Mouse (Mus musculus) skeletal muscle tissue, adult 2 months (tissue): ENCODE data around the gene Klri2.
A peak's percentile ranks its signal among the peaks of the same experiment; 100 is the strongest.
"Not testable (repeated sequence)": the region's sequence is repeated elsewhere in the genome, so short reads cannot be mapped to it uniquely, and the experiment has no call there.

Source experiments
- DNase-seq: peaks from one replicate; pipeline ENCODE4 v3.0.0-alpha.2; 2012; ENCODE audit warnings: low read depth, low spot score

Gene Klri2

GRCm38 (mm10) chr6:129740069-129740721 lies at the start of gene Klri2:
Gene Klri2 (minus strand): TSS chr6:129740484.
- no peak for DNase-seq

DNA sequence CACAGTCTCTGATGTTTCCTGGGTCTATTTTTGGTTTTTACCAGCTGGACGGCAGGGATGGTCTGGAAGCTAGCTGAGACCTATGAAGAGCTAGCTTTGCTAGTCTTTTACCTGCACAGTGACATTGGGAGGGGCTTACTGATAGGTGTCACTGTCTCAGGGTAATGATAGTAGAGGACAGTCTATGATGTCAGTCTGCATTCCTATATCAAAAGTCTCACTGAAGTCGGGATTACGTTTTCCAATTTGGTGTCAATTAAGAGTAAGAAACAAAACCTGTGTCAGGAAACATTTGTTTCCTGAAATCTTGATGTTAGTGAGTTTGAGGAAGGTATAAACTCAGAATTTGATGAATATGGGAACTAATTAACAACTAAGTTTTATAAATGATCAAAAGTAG lies 43.9 kb upstream of the Klri2 start, which contains the start of gene Gm156:
Gene Gm156, minus strand, starts transcription at position 101 of the 400 bp plus-strand sequence.
- not testable (repeated sequence) for DNase-seq

DNA sequence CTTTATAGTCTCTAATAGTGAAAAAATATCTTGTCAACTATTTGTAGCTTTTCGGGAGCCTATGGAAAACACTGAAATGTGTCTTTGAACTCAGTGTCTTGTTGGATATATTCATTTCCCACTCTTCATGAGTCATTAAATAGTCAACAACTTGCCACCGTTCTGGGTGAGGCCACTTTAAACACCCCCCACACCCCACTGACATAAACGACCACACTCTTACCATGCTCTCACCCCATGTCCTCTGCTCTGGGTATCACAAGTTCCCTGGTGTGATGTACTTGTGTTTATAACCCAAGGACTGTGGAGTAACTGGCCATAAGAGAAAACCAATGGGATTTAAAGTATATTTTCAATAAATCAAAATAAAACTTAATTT lies 7.4 kb upstream of the Klri2 start:
- DNase-seq = no peak

- peak; percentile 21 for DNase-seq
Observed at GRCm38 (mm10) chr6:129747016-129747653, 6.9 kb upstream of the Klri2 start.

DNA sequence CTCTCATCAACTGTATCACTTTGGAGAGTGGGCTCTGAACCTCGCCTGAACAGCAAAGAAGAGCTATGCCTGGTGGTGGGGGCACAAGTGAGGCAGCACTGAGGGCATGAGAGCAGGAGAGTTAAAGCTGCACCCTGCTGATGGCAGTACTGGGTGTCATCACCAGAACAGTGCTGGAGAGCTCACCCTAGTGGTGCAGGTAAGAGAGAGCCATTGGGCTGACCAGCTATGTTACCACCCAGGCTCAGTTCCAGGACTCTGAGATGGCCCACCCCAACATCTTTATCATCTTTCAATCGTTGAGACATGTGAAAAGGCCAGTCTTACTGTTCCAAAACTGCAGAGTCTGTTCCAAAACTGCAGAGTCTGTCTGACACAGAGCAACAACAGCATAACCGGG lies 5.9 kb upstream of the Klri2 start:
- no peak for DNase-seq

GRCm38 (mm10) chr6:129736414-129736813 lies 3.9 kb downstream of the Klri2 start:
- no peak for DNase-seq

GRCm38 (mm10) chr6:129727237-129727636 lies 13.0 kb downstream of the Klri2 start:
- DNase-seq = no peak

GRCm38 (mm10) chr6:129721390-129721789 lies 18.9 kb downstream of the Klri2 start:
- DNase-seq = no peak

DNA sequence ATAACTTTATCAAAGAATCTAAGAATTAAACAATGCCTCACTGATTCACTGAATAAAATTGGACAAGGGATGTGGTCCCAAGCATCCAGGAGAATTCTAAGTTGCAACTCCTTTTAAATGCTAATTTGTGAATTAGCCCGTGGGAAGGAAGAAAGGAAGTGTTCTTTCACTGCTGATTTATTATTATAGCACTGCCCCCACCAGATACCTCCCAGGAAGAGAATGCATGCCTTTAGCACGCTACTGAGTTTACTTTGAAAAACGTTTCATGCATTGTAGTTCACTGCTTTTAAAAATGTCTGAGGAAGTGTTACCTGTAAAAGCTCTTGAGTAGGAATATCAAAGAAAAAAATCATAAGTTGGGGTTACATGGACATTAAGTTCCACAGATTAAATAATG lies 19.8 kb downstream of the Klri2 start:
- no peak for DNase-seq

GRCm38 (mm10) chr6:129717032-129717431 lies 23.3 kb downstream of the Klri2 start, which contains the start of gene Klri1:
Gene Klri1 (minus strand): TSS chr6:129717132.
- no peak for DNase-seq

DNA sequence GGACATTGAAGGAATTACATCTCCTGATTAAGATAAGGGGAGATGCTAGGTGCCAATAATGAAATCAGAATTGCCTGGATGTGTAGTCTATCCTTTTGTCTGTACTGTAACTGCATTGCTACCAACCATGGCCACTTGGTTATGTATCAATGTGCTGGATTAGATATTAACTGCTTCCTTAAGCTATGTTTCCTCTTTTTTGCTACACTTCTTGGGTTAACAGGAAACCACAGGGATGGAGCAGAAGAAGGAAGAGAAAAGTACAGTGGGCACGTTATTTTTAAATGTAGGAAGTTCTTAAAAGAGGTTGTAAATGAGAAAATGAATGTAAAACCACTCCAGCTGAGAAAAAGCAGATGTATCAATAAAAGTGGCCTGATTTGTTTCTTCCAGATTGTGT lies 26.7 kb downstream of the Klri2 start:
- peak; percentile 21 for DNase-seq

DNA sequence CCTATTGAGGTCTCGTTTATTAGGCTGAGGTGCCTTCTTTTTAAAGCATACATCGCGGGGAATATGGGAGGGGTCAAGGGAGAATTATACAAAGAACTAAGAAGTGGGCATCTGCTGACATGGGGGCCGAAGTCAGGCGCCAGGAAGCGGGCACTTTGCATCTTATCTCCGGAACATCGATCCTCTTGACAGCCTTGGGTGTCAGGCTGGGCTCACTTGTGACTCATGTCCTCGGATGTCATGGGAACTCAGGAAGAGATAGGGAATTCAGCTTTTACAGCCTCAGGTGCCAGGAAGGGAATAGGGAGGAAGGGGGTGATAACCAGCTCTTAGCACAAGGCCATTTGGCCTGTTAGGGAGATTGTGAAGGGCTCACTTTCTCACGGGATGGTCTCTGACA lies 48.8 kb downstream of the Klri2 start:
- DNase-seq = not testable (repeated sequence)

DNA sequence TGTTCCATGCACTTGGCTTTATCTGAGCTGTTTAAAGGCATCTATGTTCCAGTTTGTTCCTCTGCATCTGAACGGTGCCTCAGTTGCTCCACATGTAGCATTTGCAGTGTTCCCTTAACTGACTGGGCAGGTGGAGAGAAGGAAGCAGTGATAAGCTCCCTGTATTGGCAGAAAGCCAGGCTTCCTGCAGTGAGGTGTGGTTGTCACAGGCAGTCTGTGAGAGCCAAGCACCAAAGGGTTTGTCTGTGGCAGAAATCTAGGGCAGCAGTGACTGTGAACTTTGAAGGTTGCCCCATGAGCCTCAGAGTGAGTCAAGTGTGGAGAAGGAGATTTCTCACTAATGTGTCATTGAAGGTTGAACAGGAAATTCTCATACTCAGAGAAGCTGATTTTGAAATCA lies 59.9 kb downstream of the Klri2 start:
- DNase-seq = no peak
